Mouse (Mus musculus) testis, postnatal 10 days (tissue): Measurements from ENCODE around the gene Vmn2r45.
"Not testable (repeated sequence)": the region's sequence is repeated elsewhere in the genome, so short reads cannot be mapped to it uniquely, and the experiment has no call there.

Experiments used
- DNase-seq: peaks from one replicate; pipeline ENCODE4 v3.0.0; 2021; ENCODE audit warnings: low spot score

Gene Vmn2r45

GRCm38 (mm10) chr7:8488975-8489374 lies at the start of gene Vmn2r45:
Gene Vmn2r45, minus strand, starts transcription at chr7:8489075.
- DNase-seq, result not testable (repeated sequence)
